Mouse (Mus musculus) retina, adult 2 months (tissue): ENCODE data around the gene Mkln1.

Experiments used
- DNase-seq: peaks from one replicate; pipeline ENCODE4 v3.0.0-alpha.2; 2012; ENCODE audit warnings: low read depth, low spot score

Mkln1 gene

GRCm38 (mm10) chr6:31513726-31514125 is 115.2 kb downstream of the Mkln1 start:
- DNase-seq: no peak

GRCm38 (mm10) chr6:31517681-31518337 is 119.3 kb downstream of the Mkln1 start:
- no peak for DNase-seq

DNA sequence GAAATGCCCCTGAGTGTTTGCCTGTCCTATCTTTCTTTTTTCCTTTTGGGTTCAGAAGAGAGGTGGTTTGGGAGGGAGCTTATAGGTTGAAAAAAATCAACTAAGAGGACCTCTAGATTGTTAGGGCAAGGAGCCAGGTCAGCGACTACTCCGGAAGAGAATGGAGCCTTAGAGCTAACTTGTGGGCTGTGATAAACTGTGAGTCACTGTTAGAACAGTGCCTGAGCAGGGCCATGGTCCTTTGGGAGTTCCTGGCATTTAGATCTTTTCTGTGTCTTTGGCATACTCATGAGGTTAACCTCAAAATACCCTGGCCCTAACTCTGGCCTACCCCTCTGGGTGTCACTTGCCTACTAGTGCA is 119.8 kb downstream of the Mkln1 start:
- DNase-seq: no peak

GRCm38 (mm10) chr6:31519001-31519471 is 120.5 kb downstream of the Mkln1 start:
- no peak for DNase-seq

DNA sequence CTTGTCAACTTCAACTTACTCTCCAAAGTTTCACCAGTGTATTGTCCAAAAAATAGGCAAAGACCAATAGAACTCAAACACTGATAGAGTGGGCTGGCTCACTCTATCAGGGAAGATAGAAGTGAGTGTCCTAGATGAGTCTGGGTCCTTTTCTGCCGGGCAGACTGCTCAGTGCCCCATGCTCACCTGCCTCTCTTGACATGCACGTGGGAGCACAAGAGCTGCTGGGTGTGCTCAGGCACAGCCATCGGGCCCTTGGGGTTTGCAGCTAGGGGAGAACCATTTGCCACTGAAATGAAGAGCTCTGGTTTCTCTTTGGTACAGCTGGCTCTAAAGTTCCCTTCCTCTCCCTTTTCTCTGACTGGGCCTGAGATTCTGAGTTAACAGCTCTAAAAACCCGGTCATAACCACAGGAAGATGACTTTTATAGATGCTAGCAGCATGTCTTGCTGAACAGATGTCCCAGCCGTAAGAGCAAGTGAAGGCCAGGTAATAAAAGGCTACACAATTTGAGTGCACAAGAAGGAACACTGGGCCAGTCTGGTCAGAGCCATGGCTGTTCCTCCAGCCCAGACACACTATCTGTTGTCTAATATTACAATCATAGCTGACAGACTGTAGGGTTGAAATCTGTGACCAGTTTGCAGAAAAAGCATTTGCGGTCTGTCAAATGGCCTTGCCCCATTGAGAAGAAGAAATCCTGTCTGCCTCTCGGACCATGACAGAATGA is 122.1 kb downstream of the Mkln1 start:
- DNase-seq: no peak

DNA sequence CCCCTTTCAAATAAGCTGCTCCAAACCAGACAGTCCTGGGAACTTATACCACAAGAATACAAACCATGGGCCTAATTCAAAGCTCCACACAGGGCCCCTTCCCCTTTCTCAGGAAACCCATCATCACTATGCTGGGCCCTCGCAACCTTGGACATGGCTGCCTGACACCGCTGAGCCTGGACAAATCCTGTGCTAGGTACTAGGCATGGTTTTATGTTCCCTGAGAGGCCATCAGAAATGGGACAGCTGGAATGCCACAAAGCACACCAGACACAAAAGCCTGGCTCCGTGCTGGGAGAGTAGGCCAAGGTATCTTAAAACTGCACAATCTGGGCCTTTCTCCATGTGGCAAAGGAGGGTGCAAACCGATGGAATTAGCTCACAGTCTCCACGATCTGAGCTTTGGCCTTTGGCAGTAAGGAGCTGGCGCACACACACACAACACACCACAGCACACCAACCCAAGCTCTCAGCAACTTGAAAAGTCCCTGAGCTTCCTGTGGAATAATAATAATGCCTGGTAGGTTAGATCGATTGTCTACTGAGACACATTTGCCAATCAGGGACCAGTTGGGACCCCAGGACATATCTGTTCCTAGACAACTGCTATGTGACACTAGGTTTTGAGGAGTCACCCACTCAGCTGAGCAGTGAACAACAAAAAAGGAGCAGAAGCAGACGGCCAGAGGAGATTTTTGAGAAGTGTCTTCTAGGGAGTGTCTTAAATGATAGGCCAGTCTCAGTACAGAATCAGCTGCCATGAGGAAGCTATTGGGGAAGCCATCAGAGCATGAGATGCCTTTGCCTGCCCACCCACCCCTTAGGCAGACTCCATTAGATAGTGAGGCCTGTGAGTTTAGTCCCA is 123.2 kb downstream of the Mkln1 start:
- DNase-seq: no peak

DNA sequence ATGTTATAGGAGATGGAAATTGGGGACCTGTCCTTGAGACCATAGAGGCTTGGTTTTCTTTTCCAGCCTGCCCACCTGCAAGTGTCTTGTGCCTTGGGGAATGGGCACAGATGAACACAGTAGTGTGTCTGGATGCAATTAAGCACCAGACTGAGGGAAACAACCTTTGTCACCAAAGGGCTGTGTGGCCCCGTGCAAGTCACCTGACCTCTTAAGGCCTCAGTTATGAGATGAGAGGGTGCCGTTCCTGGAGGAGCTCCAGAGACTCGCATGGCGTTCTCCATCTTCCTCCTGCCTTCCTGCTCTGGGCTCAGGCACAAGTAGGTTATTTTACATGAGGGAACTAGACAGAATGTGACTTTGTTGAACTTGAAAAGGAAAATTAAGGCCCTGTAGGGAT is 123.9 kb downstream of the Mkln1 start:
- no peak for DNase-seq

GRCm38 (mm10) chr6:31523039-31523438 is 124.5 kb downstream of the Mkln1 start:
- no peak for DNase-seq

- no peak for DNase-seq
Measured at GRCm38 (mm10) chr6:31523657-31524056, 125.1 kb downstream of the Mkln1 start.

- DNase-seq: no peak
Measured at GRCm38 (mm10) chr6:31524121-31524520, 125.6 kb downstream of the Mkln1 start.

- DNase-seq: no peak
Measured at GRCm38 (mm10) chr6:31524647-31525046, 126.1 kb downstream of the Mkln1 start.

GRCm38 (mm10) chr6:31525231-31525900 is 126.8 kb downstream of the Mkln1 start:
- DNase-seq: peak; percentile 65

GRCm38 (mm10) chr6:31526929-31527328 is 128.4 kb downstream of the Mkln1 start:
- no peak for DNase-seq

DNA sequence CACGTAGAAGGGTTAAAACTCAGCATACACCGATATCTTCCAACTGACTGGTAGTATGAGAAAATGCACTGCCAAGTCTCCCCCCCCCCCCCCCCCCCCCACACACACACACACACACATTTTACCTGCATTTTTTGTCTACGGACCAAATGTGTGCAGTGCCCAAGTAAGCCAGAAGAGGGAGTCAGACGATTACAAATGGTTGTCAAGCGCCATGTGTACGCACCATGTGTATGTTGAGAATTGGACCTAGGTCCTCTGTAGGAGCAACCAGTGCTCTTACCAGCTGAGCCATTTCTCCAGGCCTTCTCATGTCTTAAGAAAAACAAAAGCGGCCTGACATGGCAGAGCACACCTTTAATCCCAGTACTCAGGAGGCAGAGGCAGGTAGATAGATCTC is 129.4 kb downstream of the Mkln1 start:
- DNase-seq: peak; percentile 56

- no peak for DNase-seq
Measured at GRCm38 (mm10) chr6:31528339-31528738, 129.8 kb downstream of the Mkln1 start.

- DNase-seq: no peak
Measured at GRCm38 (mm10) chr6:31531880-31532279, 133.3 kb downstream of the Mkln1 start.

DNA sequence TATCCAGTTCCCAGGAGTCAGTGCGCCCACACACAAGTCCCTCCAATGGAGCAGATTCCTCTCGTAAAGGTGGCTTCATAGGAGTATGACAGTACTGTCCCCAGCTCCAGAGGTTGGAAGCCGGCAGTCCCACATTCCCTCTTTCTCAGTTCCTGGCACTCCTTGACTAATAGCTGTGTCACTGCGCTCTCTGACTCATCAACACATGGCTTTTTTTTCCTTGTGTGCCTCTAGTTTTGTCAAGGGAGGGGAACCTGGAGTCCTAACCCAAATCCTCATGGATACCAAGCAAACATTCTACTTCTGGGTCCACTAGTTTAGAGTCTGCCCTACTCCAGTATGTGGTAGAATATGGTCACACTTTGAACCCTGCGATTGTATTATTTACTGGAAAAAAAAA is 136.2 kb downstream of the Mkln1 start:
- no peak for DNase-seq

- DNase-seq: no peak
Measured at GRCm38 (mm10) chr6:31537193-31537592, 138.7 kb downstream of the Mkln1 start.

DNA sequence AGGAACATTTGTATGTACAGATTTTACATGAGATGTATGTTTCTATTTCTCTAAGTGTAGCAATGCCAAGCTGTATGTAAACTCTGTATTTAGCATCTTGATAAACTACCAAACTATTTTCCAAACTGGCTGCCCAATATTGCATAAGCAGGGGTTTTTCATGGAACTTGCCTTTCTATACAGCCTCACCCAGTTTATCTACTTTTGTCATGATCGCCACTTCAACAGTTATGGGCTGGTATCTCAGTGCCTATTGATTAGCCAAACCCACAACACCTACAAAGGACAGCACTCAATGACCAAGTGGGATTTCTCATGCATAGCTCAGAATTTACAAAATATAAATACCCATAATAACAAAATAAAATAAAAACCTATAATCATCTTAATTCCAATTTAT is 139.6 kb downstream of the Mkln1 start:
- no peak for DNase-seq

DNA sequence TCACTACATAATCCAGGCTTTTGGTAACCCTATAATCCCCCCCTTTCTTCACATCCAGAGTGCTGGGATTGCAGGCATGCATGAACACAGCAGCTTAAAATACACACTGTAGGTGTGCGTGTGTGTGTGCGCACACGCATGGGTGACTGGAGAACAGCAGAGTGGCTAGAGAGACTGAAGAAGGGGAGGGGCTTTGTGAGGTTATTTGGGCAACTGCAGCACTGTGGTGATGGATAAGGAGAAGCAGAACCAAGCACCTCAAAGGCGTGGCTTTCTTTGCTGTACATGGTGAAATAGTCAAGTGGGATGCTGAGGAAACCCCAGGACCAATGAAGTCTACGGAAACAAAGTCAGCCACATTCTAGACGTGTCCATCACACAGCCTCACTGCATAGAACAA is 141.5 kb downstream of the Mkln1 start:
- no peak for DNase-seq

- DNase-seq: no peak
Measured at GRCm38 (mm10) chr6:31544318-31544717, 145.8 kb downstream of the Mkln1 start.
